ENCODE assay signal across 8 mouse cellular contexts in the genomic region with DNA sequence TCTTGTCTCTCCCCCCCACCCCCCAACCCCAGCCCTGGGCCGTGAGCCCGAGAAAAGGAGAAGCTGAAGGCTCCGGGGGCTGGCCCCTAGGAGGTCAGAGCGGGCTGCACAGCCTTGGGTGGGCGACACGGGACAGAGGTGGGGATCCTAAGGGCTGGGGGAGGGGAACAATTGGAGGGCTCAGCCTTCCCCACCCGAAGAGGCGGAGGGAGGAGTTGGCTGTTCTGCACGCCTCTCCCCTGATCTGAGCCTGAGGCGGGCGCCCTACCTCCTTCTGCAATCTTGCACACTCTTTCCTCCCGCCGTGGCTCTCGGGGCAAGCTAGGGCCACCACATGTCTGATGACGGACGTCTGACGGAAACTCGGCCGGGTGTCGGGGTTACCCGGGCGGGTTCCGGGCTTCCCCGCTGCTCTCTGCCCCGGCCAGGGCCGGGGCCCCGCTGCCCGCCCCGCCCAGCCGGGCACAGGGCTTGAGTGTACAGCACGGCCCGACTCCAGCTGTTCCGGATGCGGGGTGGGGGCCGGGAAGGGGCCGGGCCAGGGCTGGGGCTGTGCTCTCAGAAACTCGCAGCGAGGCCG. TPM values are rescaled to one million over a fixed set of nuclear protein-coding genes. Genes with fewer than 3 reads are reported as not detected.
DNase-seq lines count a peak whose midpoint lies in the region; ATAC-seq lines count a peak whose summit lies in the region.

No protein-coding gene starts in this region.

- H3K4me1 ChIP-seq in kidney, embryonic 15.5 days = peaks cover 47% of the 10 kb centered on the region
- peaks cover 37% of the 10 kb centered on the region for H3K4me1 ChIP-seq in midbrain, embryonic 10.5 days

- H3K9ac ChIP-seq in kidney, embryonic 15.5 days = peak overlapping the region; percentile 10; the same call in 1 of the 2 replicates

- intact Hi-C loops in left cerebral cortex, postnatal 4 days (cut with DNase I) = no loop called here

- H3K9me3 ChIP-seq in kidney, embryonic 15.5 days (replicated peaks) = no peaks in the 10 kb centered on the region; the same call in 1 of the 2 replicates
- no peaks in the 10 kb centered on the region for H3K9me3 ChIP-seq in midbrain, embryonic 10.5 days (replicated peaks)

- peaks cover 99% of the 10 kb centered on the region for H3K27me3 ChIP-seq in kidney, embryonic 15.5 days
- H3K27me3 ChIP-seq in midbrain, embryonic 10.5 days (ENCODE audit: low read depth, poor library complexity, severe bottlenecking) = peaks cover 100% of the 10 kb centered on the region

- peak; percentile 83 for DNase-seq in R1 (ENCODE audit: low read depth, low spot score)
- DNase-seq in gastrocnemius, postnatal 25 days = peak; percentile 85
- peak; percentile 61 for DNase-seq in midbrain, embryonic 10.5 days (ENCODE audit: low spot score)
- no peak for DNase-seq in left cerebral cortex, postnatal 4 days
- no peak for DNase-seq in urinary bladder, postnatal 25 days (ENCODE audit: low spot score)
- no peak for DNase-seq in left cerebral cortex, adult 8-10 months (ENCODE audit: low spot score in 2 of 2)

- H3K36me3 ChIP-seq in kidney, embryonic 15.5 days = no peaks in the 10 kb centered on the region
- no peaks in the 10 kb centered on the region for H3K36me3 ChIP-seq in midbrain, embryonic 10.5 days

- under 1% methylated on average over 39 of the region's 39 CpGs for WGBS in kidney, embryonic 15.5 days
- 0% methylated on average over 39 of the region's 39 CpGs for WGBS in midbrain, embryonic 10.5 days

- no peak overlapping the region for H3K27ac ChIP-seq in kidney, embryonic 15.5 days
- no peak overlapping the region for H3K27ac ChIP-seq in midbrain, embryonic 10.5 days (replicated peaks)

- ATAC-seq in CD4-positive, CD25-positive, alpha-beta regulatory T cell, adult 4 months = peak; percentile 58
- peak; percentile 59; the same call in 1 of the 2 replicates for ATAC-seq in kidney, embryonic 15.5 days (replicated peaks; ENCODE audit: low FRiP score)

- peak overlapping the region; percentile 61 for H3K4me2 ChIP-seq in kidney, embryonic 15.5 days

- H3K4me3 ChIP-seq in kidney, embryonic 15.5 days (replicated peaks) = peak overlapping the region; percentile 40
- H3K4me3 ChIP-seq in midbrain, embryonic 10.5 days = peak overlapping the region; percentile 32

RNA-seq across cellular contexts. Expression of a gene that starts 0.8 kb away (rescaled TPM):
- polyA plus RNA-seq in CD4-positive, CD25-positive, alpha-beta regulatory T cell, adult 4 months (2017; shearing (Covaris generic)) = not detected
- 10 to 100 TPM; 34.0 to 41.1 TPM for total RNA-seq in gastrocnemius, postnatal 25 days (2021)
- 0.06 and 0.14 TPM in 2 replicates for polyA plus RNA-seq in kidney, embryonic 15.5 days (2015; fragmentation: Nextera tagmentation; extraction: Ambion mirVana)
- 0.05 TPM in 1 of 2 replicates, not detected in the other for polyA plus RNA-seq in midbrain, embryonic 10.5 days (2016; fragmentation: Nextera tagmentation; extraction: Ambion mirVana)
- total RNA-seq in left cerebral cortex, postnatal 4 days (2021) = not detected
- not detected for total RNA-seq in left cerebral cortex, adult 8-10 months (2022)

Comparison
In these comparisons a context has a peak if more than half of its experiments do, and no peak if none do; other contexts are left out.
1. DNase-seq: peak in R1 (single experiment), gastrocnemius, postnatal 25 days (single experiment) and midbrain, embryonic 10.5 days (single experiment); none in left cerebral cortex, postnatal 4 days (single experiment), urinary bladder, postnatal 25 days (single experiment) and left cerebral cortex, adult 8-10 months (0 of 2).
2. RNA of a gene that starts 0.8 kb away (total RNA-seq): 34.0 to 41.1 TPM in gastrocnemius, postnatal 25 days; not detected in left cerebral cortex, adult 8-10 months and not detected in left cerebral cortex, postnatal 4 days; every median in the first group is over 10 times any median in the second.